Mouse (Mus musculus) cerebellum, adult 8-10 months (tissue): ENCODE measurements at regions not wholly inside any gene's neighbourhood (a gene's known extent, or its start where the extent isn't known, plus 50 kb on each side); places are given as distances from the start of the nearest gene placed in this dataset.

Experiments used
- DNase-seq: peaks from one replicate; pipeline ENCODE4 v3.0.0; 2022

DNA sequence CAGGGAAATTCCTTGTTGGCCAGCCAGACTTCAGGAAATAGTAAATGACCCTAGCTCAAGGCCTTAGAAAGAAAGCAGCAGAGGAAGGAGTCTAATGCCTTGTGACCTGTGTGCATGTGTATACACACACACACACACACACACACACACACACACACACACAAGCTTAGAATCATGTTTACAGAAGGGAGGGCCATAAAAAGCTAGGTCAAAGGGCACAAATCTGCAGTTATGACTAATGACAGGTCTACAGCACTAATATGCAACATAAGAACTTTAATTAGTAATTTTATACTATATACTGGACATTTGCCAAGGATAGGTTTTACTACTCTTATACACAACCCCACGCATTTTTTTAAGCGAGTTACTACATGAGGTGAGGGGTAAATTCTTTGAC, 149.4 kb downstream of the Nr2f2 start:
- no peak for DNase-seq

DNA sequence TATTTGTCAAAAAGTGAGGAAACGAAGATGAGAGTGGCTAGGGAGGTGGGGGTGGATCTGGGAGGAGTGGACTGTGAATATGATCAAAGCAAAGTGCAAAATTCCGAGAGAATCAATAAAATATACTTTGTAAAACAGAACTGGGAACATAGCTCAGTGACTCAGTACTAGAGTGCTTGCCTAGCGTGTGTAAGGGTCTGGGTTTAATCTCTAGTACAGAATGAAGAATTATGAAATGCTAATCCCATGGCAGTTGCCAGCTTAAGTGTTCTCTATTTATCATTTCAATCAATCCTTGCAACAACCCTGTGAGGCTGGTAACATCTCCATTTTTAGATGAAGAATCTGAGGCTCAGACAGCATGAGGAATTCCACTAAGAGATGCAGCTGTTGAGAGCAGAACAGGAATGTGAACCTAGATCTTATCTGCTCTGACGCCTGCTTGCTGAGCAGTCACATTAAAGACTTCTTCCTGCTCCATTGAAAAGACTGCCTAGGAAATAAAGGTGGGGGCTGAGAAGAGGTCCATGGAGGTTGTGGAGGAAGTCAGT, 152.5 kb downstream of the Nr2f2 start:
- DNase-seq = no peak

DNA sequence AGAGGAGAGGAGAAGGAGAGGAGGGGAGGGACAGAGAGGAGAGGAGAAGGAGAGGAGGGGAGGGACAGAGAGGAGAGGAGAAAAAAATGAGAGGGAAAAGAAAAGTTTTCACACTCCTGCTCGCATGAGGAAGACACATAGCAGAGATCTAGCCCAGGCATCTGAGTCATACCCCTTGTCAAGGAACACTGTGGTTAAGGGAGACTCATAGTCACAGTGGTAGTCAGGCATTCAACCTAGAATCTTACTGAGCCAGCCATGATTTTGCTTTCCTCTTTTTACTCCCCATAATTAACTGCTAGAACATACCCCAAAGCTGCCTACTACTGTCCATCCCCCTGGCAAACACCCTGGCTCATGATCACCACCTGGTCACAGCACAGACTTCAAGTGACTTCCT, 160.6 kb downstream of the Nr2f2 start:
- DNase-seq = no peak

DNA sequence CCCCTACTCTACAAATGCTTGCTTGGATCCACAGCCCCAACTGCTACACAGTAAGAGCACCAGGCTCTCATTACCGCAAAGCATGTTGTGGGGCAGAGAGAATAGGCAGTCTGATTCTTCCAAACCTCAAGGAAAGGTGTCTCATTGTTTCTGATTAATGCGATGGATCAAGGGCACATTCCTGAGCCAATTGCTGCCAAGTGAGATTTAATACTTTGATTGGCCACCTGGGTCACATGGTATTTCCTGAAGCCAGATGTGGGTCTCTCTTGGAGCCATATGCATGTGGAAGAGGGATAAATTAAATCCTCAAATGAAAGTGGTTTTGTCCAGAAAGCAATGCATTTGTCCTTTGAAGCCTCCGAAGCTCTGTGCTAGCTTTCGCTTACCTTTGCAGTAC, 166.3 kb downstream of the Nr2f2 start:
- no peak for DNase-seq

DNA sequence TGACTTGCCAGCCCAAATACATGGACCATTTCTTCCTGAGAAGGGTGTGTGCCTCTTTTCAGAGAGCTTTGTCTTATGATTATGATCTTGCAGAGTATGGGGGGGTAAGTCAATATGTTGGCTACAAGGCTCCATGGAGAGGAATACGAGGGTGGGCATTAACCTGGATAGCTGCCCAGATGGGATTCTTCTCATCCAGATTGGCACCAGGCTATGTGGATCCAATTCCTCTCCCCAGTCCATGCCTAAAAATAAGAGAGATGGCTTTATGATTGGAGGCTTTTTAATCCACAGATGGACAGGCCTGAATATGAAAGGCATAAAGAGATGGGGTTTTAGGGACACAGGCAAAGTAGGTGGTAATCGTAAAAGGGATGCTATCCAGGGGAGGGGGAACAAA, 187.6 kb downstream of the Nr2f2 start:
- no peak for DNase-seq

DNA sequence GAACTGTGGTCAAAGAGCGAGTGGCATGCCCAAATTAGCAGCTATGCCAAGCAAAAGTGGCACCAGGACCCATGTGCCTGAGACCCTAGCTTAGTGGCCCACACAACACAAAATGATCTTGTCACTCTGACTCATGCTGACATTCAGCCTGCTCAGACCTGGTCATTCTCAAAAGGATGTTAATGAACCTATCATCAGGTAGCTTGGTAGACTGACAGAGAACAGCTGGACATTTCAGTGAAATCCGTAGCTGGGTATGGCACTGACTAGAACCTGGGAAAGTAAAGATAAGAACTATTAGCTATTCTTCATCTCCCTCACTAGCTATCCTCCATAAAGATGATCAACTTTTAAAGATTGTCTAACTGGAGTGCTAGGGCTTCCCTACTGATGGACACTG, 188.5 kb downstream of the Nr2f2 start:
- DNase-seq = no peak

DNA sequence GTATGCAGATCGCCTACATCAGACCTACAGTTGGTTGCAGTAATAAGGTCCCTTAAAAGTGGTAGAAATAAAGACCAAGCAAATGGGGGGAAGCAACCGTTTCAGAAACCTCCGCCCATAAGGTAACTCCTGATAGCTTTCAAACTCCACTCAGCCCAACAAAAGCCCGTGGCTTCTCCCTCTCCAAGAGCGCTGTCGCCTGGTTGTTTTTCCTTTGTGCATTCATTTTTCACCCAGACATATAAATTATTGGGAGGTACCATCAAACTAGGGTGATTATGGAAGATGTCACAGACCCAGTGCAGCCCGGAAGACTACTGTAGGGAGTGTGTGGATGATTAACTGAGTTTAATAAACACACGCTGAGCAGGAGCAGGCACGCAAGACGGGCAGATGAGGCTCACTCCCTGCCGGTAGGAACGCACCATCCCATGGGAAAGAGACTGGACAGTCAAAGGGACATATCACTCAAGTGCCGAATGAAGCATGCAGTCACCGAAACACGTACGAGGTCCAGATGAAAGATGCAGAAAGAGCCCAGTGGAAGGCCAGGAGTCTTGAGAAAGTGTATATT, 189.8 kb downstream of the Nr2f2 start:
- DNase-seq = no peak

DNA sequence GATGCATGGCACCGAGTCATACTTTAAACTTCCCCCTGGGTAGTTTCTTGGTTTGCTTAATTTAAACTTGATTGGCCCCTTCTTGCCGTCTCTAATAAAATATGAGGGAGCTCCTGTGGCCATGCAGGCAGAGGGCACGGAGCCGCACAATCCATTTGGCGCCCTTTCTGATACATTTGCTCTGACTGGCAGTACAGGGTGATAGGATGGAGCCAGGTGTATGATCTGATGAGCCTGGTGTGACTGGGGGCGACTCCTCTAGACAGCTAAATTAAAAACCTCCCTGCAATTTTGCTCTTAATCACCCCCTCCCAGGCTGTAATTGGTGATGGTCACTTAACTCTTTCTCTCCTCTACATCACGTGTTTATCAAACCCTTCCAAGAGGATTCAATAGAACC, 190.4 kb downstream of the Nr2f2 start:
- no peak for DNase-seq

DNA sequence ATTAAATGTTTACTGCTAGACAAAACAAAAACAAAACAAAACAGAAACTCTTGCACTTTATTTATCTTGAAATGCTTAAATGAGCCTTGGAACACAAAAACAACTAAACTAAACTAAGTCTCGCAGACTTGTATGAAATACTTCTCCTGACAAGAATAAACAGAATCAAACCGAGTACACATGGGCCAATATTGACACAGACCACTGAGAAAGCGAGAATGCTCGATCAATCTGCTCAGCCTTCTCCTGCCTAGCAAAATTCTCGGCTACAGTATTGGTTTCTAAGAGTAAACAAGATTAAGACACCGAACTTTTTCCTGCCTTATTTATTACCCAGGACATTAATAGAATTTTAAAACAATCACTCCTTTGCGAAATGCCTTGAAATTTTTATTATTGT, 194.1 kb downstream of the Nr2f2 start:
- no peak for DNase-seq

DNA sequence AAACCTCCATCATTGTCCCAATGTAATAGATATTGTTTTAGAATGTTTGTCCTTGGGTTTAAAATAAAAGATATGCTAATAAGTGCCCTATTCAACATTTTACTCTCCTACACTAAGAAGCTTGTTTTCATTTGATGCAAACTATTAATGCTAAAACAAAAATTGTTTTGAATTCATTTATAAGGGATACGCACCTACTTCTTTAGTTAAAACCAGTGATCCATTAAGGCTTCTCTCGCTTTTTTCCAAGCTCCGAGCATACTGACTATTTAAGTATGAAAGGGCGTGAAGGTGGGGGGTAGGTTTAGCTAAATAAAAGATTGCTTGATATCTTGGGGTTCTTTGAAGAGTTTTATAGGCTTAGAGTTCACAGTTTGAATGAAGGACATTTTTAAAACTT, 195.1 kb downstream of the Nr2f2 start:
- no peak for DNase-seq

DNA sequence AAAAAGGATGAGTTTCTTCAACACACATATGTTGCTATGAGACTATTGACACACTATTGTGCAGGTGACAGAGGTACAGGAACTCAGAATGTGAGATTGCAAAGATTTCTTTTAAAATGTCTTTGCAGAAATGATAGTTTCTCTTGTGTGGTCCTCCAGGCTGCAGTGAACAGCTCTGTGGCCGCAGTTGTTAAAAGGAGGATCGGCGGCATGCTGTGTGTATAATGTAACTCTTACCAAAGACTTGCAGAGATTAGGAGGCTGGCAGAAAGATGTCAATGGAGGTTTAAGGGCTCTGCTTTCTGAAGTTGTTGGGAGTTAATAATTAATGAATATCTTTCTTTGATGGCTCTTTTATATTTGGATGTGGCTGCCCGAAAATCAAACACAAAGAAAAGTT, 198.5 kb downstream of the Nr2f2 start:
- DNase-seq = no peak

DNA sequence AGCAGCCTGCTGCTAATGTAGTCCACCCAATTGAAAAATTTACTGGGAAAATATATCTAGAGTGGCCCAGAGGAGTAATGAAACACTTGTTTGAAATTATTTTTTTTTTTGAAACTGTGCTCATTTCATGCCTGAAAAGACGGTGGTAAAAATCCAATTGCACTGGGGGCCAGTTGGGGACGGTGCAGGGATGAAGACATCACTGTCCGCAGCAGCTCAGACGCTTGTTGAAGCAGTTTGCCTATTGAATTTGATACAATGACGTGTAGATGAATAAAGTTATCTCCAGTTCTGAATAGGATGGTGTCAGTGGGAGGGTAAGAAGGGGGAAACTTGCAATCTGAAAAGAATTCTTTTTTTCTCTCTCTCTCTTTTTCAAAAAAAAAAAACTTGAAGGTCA, 200.5 kb downstream of the Nr2f2 start:
- no peak for DNase-seq

DNA sequence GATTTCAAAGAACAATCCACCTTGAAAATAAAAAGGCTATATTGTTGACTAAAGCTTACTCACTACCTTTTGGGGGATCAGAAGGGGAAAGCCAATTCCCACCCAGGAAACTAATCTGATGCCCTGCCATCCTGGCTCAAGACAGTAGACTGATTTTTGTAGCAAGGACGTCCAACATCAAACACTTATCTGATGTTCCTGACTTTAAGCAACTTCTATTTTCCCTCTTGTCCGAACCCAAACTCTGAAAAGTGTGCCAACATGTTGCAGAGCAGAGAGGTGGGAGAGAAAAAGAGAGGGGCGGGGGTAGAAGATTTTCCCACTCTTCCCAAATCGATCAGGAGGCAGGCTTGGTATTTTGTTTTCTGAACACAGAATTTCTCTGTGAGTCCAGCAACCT, 201.0 kb downstream of the Nr2f2 start:
- DNase-seq = no peak

DNA sequence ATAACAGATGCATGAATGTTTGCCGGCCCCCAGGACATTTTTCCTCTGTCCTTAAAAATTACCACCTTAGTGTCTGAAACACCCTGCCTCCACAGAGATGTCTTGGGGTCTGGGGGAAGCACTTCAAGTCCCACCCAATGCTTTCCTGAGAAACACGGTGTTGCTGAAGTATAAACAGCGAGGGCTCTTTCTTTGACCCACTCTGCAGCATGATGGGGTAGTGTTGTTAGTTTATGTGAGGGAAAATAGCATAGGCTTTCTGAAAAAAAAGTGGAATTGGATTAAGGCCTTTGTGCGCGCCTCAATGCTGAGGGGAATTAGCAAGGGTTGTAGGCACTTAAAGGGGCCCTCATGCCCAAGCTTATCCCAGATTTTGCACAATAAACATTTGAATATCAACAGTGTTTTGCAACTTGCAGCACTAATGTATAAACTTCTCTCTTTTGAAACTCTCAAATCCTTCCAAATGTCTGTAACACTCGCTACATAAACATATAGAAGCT, 201.8 kb downstream of the Nr2f2 start:
- no peak for DNase-seq

DNA sequence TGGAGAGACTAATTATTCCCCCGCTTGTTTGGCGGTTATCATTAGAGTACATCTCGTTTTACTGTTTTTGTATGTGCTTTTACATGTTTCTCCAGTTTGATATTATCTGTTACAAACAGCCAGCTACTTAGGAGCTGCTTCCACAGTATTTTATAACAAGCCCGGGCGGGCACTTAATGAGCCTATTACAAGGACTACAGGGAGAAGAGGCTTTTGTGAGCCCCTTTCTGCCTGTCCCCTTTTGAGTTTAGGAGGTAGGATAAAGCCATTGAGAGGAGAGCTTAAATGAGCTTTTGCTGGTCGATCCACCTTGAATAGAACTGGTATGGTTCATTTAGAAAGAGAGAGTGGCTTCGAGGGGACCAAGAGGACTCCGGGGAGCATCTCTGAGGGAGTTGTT, 208.0 kb downstream of the Nr2f2 start:
- DNase-seq = no peak

DNA sequence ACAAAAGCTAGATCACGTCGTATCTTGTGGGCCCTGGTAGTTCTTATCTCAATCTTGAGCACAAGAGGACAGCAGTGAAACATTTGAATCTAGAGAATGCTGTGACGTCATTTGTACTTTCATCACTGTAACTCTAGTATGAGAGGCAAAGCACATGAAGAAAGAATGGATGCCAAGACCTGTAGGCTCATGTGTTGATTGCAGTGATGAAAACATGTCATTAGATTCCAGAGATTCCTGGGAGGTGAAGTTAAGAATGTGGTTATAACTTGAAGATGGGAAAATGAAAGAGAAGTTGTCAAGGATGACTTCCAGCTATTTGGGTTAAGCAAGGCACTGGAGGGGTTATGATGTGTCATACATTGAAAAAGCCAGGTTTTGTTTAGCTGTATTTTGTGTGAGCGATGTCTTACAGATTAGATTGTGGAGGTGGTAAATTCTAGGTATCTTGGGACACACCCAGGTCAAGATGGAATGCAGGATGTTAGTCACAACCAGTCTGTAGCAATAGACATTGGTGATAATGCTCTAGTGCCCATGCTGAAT, 221.7 kb downstream of the Nr2f2 start:
- DNase-seq = no peak

DNA sequence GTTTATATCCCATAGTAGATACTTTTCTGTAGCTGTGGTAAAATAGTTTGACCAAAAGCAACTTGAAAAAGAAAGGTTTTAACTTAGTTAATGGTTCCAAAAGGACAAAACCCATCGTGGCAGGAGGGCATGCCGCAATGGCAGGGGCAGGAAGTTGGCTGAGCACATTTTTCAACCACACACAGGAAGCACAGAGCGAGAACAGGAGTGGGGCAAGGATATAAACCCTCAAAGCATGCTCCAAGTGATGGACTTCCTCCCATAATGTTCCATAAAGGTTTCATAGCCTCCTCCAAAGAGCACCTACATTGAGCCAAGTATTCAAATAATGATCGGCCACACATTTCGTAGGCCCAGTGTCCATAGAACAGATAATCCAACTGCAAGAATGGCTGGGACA, 229.7 kb downstream of the Nr2f2 start:
- DNase-seq = no peak

DNA sequence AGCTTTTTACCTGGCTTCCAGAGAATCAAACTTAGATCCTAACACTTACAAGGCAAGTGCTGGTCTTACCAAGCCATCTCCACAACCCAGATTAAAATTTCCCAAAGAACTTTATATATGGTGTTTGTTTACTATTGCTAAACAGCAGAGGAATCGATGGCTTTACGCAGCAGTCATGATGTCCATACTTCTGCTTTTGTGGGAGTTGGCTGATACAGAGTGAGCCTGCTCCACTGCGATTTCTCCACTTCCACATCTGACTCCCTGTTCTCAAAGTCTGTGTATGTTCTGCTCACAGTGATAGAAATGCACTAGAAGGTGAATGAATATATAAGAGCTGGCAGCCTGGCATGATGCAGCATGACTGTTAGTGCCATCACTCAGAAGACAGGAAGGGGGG, 231.1 kb downstream of the Nr2f2 start:
- DNase-seq = no peak

DNA sequence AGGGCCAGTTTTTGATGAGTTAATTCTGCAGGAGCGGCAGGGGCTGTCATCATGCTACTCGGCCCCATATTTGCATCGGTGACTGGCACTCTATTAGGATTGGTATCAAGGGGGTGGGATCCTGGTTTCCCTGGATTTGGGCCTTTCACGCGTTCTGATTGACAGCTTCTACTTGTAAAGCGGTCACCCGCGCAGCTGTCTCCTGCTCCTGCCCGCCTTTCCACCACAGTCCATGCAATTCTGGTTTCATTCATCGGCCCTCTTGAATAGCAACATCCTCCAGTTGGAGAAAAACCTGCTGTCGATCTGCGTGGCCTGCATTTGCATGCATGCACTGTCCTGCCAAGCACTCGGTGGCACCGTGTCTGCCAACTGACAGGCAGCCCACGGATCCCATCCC, 236.6 kb downstream of the Nr2f2 start:
- no peak for DNase-seq

DNA sequence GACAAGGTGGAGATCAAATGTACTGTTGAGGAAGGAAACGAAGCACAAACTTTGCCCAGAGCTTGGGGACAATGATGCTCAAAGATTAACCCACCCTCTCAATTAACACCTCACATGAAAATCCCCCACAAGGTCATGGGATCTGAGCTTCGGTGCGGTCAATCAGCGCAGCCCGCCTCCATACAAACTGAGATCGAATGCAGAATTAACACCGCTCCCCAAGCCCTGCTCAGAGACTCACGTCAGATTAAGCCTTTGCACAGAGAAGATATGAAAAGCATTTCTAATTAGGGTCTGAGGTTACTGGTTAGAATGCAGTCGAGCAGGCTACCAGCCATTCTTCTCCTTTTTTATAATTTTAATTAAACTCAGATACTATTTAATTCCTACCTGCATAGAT, 243.7 kb downstream of the Nr2f2 start:
- no peak for DNase-seq

DNA sequence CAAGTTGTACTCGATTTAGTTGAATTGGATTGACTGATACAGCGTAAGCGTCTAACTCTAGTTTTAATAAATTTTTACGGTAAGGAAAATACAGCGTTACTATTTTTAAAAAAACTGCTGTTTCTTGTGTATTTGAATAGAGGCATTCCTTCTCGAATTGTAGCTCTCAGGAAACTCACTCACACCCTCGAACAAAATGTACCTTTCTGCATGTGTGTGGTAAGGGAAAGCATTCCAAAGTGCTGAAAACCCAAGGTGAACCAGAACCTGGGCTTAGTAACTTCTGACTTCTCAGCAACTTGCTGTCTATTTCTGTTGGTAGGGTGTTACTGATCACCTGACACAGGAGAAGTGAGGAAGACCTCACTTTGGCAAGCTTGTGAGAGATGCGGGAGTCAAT, 247.0 kb downstream of the Nr2f2 start:
- no peak for DNase-seq

DNA sequence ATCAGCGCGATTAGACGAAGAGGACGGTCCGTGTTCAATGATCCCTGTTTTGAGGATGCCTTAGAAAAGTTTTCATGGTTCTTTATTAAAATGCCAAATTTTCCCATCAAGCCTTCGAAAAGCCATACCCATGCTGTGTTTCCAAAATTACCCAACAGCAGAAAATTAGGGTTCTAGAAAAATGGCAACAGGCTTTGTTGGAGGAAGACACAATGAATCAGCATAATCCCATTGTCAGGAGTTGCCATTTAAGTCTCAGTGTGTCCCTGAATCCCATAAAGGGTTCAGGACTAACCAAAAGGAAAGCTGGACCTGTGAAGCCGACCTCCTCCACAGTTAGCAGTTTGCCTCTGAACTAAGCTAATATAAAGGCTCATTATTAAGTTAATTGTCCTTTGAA, 247.6 kb downstream of the Nr2f2 start:
- DNase-seq = no peak

DNA sequence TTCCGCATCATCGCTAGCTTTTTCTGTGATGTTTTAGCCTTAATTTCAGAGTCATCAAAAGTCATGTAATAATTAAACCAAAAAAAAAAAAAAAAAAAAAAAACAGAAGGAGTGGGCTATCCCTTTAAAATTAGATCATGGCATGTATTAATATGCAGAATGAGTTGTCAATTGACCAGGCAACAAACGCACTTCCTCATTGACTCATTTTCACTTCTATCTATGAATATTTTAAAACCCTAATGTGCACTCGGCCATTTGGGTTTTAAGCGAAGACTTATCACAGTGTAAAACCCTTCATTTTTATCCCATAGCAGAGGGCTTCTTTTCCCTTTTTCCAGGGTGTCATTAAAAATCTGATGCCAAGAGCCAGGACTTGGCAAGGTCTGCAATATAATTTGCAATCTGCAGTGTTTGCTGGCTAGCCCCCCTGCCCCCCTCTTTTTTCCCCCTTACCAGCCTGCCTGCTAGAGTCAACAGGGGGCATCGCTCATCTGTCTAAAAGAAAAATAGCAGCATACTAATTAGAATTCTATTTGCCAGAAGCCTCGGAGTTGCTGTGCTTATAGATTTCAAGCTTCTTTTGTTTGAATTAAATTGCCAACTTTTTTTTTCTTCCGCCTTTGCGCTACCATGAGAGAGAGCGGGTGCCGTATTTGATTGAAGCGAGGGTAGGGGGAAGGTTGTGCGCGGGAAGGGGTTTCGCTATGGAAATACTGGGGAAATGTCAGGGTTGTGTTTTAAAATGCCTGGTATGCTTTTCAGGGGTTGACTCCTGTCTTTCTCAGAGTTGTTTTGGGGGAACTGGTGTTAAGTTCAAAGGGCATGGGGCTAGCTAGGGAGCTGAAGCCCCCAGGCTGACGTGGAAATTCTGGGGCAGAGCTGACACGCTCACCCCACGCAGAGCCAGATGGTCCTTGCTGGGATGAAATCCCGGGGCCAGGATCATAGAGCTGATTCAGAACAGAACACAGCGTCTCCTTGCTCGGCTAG, 248.3 kb downstream of the Nr2f2 start:
- no peak for DNase-seq

DNA sequence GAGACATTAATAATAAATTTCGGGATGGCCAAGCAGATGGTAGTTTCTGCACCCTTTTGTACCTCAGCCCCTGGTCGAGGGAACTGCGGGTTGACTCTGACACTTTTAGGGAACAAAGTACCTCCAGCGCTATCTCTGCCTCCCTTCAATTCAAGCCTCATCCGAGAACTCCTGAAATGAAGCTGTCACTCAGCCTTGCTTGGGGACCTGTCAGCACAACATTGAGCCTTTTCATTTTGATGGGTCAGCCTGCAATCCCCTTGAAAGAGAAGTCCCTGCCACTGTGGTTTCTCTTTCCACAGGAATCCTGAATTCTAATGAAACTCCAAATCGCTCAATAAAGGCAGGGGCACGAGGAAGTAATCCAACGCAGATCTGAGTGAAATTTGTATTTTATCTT, 257.5 kb downstream of the Nr2f2 start:
- no peak for DNase-seq
